11 mouse cellular contexts compared by ENCODE assay signal in the genomic region with DNA sequence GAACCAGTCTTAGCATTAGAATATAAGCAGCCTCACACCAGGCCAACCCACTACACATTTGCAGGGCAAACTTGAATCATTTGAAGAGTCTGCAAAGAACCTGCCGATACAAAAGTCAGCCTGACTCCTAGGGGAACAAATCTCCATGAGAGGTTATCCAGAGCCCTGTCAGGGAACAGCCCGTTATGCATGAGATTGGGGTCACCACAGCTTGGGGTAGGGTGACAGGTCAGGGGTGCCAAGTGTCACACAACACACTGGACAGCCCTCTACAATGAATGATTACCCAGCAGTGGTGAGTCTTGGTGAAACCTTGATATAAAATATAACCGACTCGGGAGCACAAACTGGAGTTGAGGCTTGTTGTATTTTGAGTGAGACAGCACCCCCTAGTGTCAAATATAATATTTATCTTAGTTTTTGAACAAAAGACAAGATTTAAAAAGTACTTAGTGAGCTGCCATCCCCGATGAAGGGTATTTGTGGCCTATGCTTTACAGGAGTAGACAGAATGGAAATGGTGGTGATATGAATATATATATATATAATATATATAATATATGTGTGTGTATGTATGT. TPM values are rescaled to one million over a fixed set of nuclear protein-coding genes. Genes with fewer than 3 reads are reported as not detected.
DNase-seq lines count a peak whose midpoint lies in the region; ATAC-seq and TF ChIP-seq lines count a peak whose summit lies in the region.
"Had no signal": no experiment of that assay in that cellular context is flagged by ENCODE, and none has a peak within 500 bp of the region (broad histone marks: within the 10 kb centered on the region; RNA-seq: fewer than 3 reads in every experiment).

No protein-coding gene starts in this region.

- TF ChIP-seq EP300 in lung, postnatal 0 days (IDR thresholded peaks at IDR 0.05), result no peak

- no peak for TF ChIP-seq POLR2A in small intestine, adult 2 months (IDR thresholded peaks at IDR 0.05; ENCODE audit: low read depth, low read length)

- no peaks in the 10 kb centered on the region for H3K9me3 ChIP-seq in lung, postnatal 0 days (ENCODE audit: low read length)
- H3K9me3 ChIP-seq: G1E; limb, embryonic 13.5 days had no signal

- no peaks in the 10 kb centered on the region for H3K27me3 ChIP-seq in lung, postnatal 0 days (replicated peaks; ENCODE audit: insufficient read depth, low read length)
- H3K27me3 ChIP-seq in small intestine, adult 2 months (ENCODE audit: control insufficient read depth, insufficient read depth, low read length), result no peaks in the 10 kb centered on the region
- H3K27me3 ChIP-seq: heart, embryonic 12.5 days; limb, embryonic 13.5 days had no signal

- no peak overlapping the region for H3K9ac ChIP-seq in lung, postnatal 0 days (replicated peaks; ENCODE audit: low read depth)
- H3K9ac ChIP-seq: heart, embryonic 12.5 days; limb, embryonic 13.5 days had no signal

- TF ChIP-seq CTCF in lung, postnatal 0 days (IDR thresholded peaks at IDR 0.05), result peak; percentile 51
- TF ChIP-seq CTCF in small intestine, adult 2 months (IDR thresholded peaks at IDR 0.05; ENCODE audit: extremely low read depth, insufficient read length, insufficient replicate concordance, low read depth, low read length), result peak; percentile 11; the same call in 1 of the 2 replicates

- no peaks in the 10 kb centered on the region for H3K36me3 ChIP-seq in lung, postnatal 0 days (ENCODE audit: insufficient read depth, low read length)
- H3K36me3 ChIP-seq in small intestine, adult 2 months (ENCODE audit: control insufficient read depth, insufficient read depth, low read length), result no peaks in the 10 kb centered on the region
- H3K36me3 ChIP-seq: G1E; limb, embryonic 13.5 days had no signal

- peak; percentile 41; the same call in 1 of the 2 replicates for ATAC-seq in frontal cortex, adult (ENCODE audit: low TSS enrichment)
- no peak for ATAC-seq in lung, postnatal 0 days

- 36% methylated on average over 5 of the region's 5 CpGs for WGBS in lung, postnatal 0 days
- WGBS in small intestine, adult 2 months, result 39% methylated on average over 5 of the region's 5 CpGs

- H3K4me2 ChIP-seq in lung, postnatal 0 days (replicated peaks; ENCODE audit: low read depth, low read length), result no peak overlapping the region
- H3K4me2 ChIP-seq: heart, embryonic 12.5 days; limb, embryonic 13.5 days had no signal

- DNase-seq in frontal cortex, postnatal 36 days (ENCODE audit: low spot score in 2 of 2), result no peak
- DNase-seq in lung, postnatal 0 days (ENCODE audit: low spot score), result peak; percentile 62
- no peak for DNase-seq in lung, postnatal 14 days
- DNase-seq in fibroblast of lung, adult 2 months (ENCODE audit: low read depth), result peak; percentile 8
- DNase-seq in thymus, postnatal 14 days, result no peak
- no peak for DNase-seq in left cerebral cortex, adult 8-10 months (ENCODE audit: low spot score in 2 of 2)

- H3K4me1 ChIP-seq in lung, postnatal 0 days (ENCODE audit: insufficient read depth, low read depth, low read length), result no peaks in the 10 kb centered on the region
- no peaks in the 10 kb centered on the region for H3K4me1 ChIP-seq in small intestine, adult 2 months (ENCODE audit: control insufficient read depth, insufficient read depth, insufficient read length, low read length)
- H3K4me1 ChIP-seq: heart, embryonic 12.5 days; limb, embryonic 13.5 days had no signal

- no peak overlapping the region for H3K27ac ChIP-seq in lung, postnatal 0 days (ENCODE audit: low read length)
- no peak overlapping the region for H3K27ac ChIP-seq in small intestine, adult 2 months (ENCODE audit: insufficient read depth, low read depth, low read length)
- H3K27ac ChIP-seq: limb, embryonic 13.5 days had no signal

- no peak overlapping the region for H3K4me3 ChIP-seq in lung, postnatal 0 days (ENCODE audit: low read depth, low read length)
- H3K4me3 ChIP-seq in small intestine, adult 2 months (ENCODE audit: low read depth, low read length), result no peak overlapping the region
- H3K4me3 ChIP-seq: heart, embryonic 12.5 days; limb, embryonic 13.5 days had no signal

RNA-seq across cellular contexts. Expression of gene Atoh7, which starts 13.7 kb away (rescaled TPM):
- not detected in 2 replicates for polyA plus RNA-seq in lung, postnatal 0 days (2015; fragmentation: Nextera tagmentation; extraction: Ambion mirVana)
- polyA plus RNA-seq in small intestine, adult 2 months (2012; rRNA removed), result 0.08 TPM in 1 of 2 replicates, not detected in the other
- total RNA-seq in left cerebral cortex, adult 8-10 months (2022), result 1 to 10 TPM; 1.7 to 2.8 (median 2.3) TPM
- total RNA-seq: G1E had no signal
- polyA plus RNA-seq: G1E; heart, embryonic 12.5 days had no signal

RNA-seq across cellular contexts. Expression of gene Pbld1, which starts 53.2 kb away (rescaled TPM):
- 0.70 and 0.95 TPM in 2 replicates for polyA plus RNA-seq in lung, postnatal 0 days (2015; fragmentation: Nextera tagmentation; extraction: Ambion mirVana)
- polyA plus RNA-seq in small intestine, adult 2 months (2012; rRNA removed), result 4.7 and 6.7 TPM in 2 replicates
- under 1 TPM in 3 of 4 experiments, not detected in 1; 0.14 to 0.91 (median 0.30) TPM for total RNA-seq in left cerebral cortex, adult 8-10 months (2022)
- polyA plus RNA-seq: G1E had no signal

Comparison
In these comparisons a context has a peak if more than half of its experiments do, and no peak if none do; other contexts are left out.
1. DNase-seq: peak in lung, postnatal 0 days (single experiment) and fibroblast of lung, adult 2 months (single experiment); none in frontal cortex, postnatal 36 days (0 of 2), lung, postnatal 14 days (single experiment), thymus, postnatal 14 days (single experiment) and left cerebral cortex, adult 8-10 months (0 of 2).